Mouse (Mus musculus): ENCODE results near the gene Schip1. TPM values are rescaled to one million over a fixed set of nuclear protein-coding genes. Genes with fewer than 3 reads are reported as not detected.
"Not testable (repeated sequence)": the region's sequence is repeated elsewhere in the genome, so short reads cannot be mapped to it uniquely, and the experiment has no call there.

Gene Schip1
- polyA plus RNA-seq, 1 experiment from 2014 or later: 76.4 TPM

DNA sequence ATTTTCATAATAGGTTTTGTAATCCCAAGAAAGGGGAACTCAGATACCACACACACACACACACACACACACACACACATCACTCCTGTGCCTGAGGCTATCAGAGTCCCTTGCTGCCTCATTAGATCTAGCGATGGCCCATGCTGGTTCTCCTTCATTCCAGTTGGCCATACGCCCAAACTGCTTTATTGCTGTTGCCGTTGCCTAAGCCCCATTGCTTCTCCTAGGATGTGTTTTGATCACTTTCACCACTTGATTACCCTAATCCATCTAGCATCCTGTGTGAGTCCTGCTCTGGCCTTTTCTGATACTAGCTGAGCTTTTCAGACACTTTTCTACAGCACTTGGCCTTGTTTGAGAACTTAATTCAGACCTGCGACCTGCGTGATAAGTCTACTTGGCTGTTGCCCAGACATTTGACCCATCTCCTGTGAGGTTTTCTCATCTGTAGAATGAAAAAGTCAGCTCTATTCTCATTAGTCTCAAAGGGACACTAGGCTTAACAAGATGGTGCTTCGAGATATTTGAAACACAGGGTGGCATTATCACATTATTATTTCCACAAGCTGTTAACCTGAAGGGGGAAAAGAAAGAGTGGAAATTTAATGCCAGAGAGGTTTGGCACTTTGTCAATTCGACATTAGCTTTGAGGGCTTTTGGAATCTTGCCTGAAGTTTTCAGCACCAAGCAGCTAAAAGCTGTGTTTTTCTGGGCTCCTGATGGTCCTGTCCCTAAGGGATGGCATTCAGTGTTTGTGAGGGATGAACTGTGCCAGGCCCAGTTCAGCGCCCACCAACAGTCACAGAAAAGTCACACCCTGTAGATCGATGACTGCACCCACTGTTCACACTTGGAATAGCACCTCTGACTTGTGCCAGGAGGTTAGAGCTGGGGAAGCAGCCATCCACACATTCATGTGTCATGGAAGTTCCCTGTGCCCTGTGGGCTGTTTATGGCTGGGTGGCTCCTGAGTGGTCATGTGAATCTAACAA, 7.1 kb downstream of the Schip1 start:
- Histone ChIP-seq H3K27ac (ENCODE audit: poor library complexity, severe bottlenecking) (no peak overlapping the region), H3K4me2 (no peak overlapping the region), H3K27me3 (replicated peaks) (no peaks in the 10 kb centered on the region), H3K36me3 (no peaks in the 10 kb centered on the region), H3K9ac (no peak overlapping the region), H3K4me1 (replicated peaks) (no peaks in the 10 kb centered on the region), H3K4me3 (no peak overlapping the region), H3K9me3 (replicated peaks) (no peaks in the 10 kb centered on the region)
- no peak for ATAC-seq (ENCODE audit: insufficient number of reproducible peaks, low FRiP score)
- WGBS: 59% methylated on average over 9 of the region's 9 CpGs

GRCm38 (mm10) chr3:68077406-68077805, 12.8 kb downstream of the Schip1 start:
- H3K9me3 ChIP-seq (replicated peaks): no peaks in the 10 kb centered on the region
- no peaks in the 10 kb centered on the region for H3K27me3 ChIP-seq (replicated peaks)
- no peaks in the 10 kb centered on the region for H3K4me1 ChIP-seq (replicated peaks)
- H3K9ac ChIP-seq: no peak overlapping the region
- H3K4me2 ChIP-seq: no peak overlapping the region
- no peaks in the 10 kb centered on the region for H3K36me3 ChIP-seq
- no peak for ATAC-seq (ENCODE audit: insufficient number of reproducible peaks, low FRiP score)
- 60% methylated on average over 4 of the region's 4 CpGs for WGBS
- H3K27ac ChIP-seq (ENCODE audit: poor library complexity, severe bottlenecking): no peak overlapping the region
- H3K4me3 ChIP-seq: no peak overlapping the region

DNA sequence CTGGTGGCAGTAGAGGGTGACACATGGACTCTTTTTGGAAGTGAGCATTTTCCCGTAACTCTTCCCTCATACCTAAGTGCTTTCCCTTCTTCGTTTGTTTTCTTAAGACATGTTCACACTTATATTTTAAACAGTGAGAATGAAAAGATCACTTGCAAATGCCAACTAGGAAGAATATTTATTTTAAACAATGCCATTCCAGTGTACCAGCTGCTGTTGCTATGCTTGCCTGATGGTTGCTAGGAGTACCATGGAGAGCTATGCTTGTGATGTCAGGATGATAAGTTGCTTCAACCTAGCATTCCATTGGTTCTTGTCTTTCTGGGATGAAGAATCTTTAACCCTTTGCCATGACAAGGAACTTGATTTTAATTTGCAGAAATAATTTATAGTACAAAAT, 20.4 kb downstream of the Schip1 start:
- no peak for ATAC-seq (ENCODE audit: insufficient number of reproducible peaks, low FRiP score)
- H3K36me3 ChIP-seq: no peaks in the 10 kb centered on the region
- no peaks in the 10 kb centered on the region for H3K9me3 ChIP-seq (replicated peaks)
- no peak overlapping the region for H3K4me3 ChIP-seq
- H3K27me3 ChIP-seq (replicated peaks): no peaks in the 10 kb centered on the region
- no peaks in the 10 kb centered on the region for H3K4me1 ChIP-seq (replicated peaks)
- H3K4me2 ChIP-seq: no peak overlapping the region
- 91% methylated on average over 2 of the region's 2 CpGs for WGBS
- H3K27ac ChIP-seq (ENCODE audit: poor library complexity, severe bottlenecking): no peak overlapping the region
- no peak overlapping the region for H3K9ac ChIP-seq

GRCm38 (mm10) chr3:68092108-68092507, 27.5 kb downstream of the Schip1 start:
- Histone ChIP-seq H3K4me2 (no peak overlapping the region), H3K27ac (ENCODE audit: poor library complexity, severe bottlenecking) (no peak overlapping the region), H3K4me1 (replicated peaks) (no peaks in the 10 kb centered on the region), H3K9ac (no peak overlapping the region), H3K27me3 (replicated peaks) (no peaks in the 10 kb centered on the region), H3K36me3 (no peaks in the 10 kb centered on the region), H3K4me3 (no peak overlapping the region), H3K9me3 (replicated peaks) (no peaks in the 10 kb centered on the region)
- WGBS: 77% methylated on average over 4 of the region's 4 CpGs
- ATAC-seq (ENCODE audit: insufficient number of reproducible peaks, low FRiP score): no peak

DNA sequence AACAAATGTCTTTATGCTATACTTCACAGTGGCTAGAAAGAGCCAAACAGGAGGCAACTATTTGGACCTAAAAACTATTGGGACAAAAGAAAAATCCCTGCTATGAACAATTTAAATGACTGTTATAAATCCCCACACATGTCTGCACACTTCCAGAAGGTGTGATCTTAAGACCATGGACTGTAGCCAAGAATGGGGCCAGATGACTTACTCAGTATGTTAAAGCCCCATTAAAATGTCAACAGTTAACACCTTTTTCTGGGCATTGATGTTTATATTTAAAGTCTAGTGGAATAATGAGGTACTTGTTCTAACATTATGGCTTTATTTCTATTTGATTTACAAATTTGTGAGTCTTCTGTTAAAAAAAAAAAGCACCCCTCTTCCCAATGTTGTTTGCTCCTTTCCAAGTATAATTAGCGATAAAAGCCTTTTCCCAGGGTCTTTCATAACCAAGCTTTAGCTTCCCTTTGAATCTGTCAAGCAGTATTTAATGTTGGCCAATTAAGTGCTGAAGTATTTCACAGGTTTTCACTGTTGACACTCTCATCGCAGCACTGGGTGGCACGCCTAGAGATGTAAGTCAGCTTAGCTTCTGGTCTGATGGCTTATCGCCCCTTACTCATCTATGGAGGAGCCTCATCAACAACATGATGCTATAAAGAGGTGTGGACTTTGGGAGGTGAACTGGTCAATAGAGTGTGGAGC, 32.3 kb downstream of the Schip1 start:
- H3K9ac ChIP-seq: no peak overlapping the region
- no peak overlapping the region for H3K4me3 ChIP-seq
- no peak for ATAC-seq (ENCODE audit: insufficient number of reproducible peaks, low FRiP score)
- H3K27ac ChIP-seq (ENCODE audit: poor library complexity, severe bottlenecking): no peak overlapping the region
- H3K27me3 ChIP-seq (replicated peaks): no peaks in the 10 kb centered on the region
- WGBS: 80% methylated on average over 4 of the region's 4 CpGs
- no peak overlapping the region for H3K4me2 ChIP-seq
- no peaks in the 10 kb centered on the region for H3K9me3 ChIP-seq (replicated peaks)
- H3K4me1 ChIP-seq (replicated peaks): no peaks in the 10 kb centered on the region
- no peaks in the 10 kb centered on the region for H3K36me3 ChIP-seq

GRCm38 (mm10) chr3:68099561-68099960, 35.0 kb downstream of the Schip1 start:
- H3K36me3 ChIP-seq; H3K9ac ChIP-seq; H3K27me3 ChIP-seq (replicated peaks); H3K4me2 ChIP-seq; ATAC-seq (ENCODE audit: insufficient number of reproducible peaks, low FRiP score); H3K4me1 ChIP-seq (replicated peaks); H3K4me3 ChIP-seq; H3K27ac ChIP-seq (ENCODE audit: poor library complexity, severe bottlenecking); H3K9me3 ChIP-seq (replicated peaks): not testable (repeated sequence)
- 80% methylated on average over 6 of the region's 6 CpGs for WGBS

GRCm38 (mm10) chr3:68101343-68101742, 36.7 kb downstream of the Schip1 start:
- no peak for ATAC-seq (ENCODE audit: insufficient number of reproducible peaks, low FRiP score)
- WGBS: 62% methylated on average over 4 of the region's 4 CpGs

GRCm38 (mm10) chr3:68105081-68105685, 40.6 kb downstream of the Schip1 start:
- Histone ChIP-seq H3K4me3 (no peak overlapping the region), H3K9ac (no peak overlapping the region), H3K27me3 (replicated peaks) (no peaks in the 10 kb centered on the region), H3K36me3 (no peaks in the 10 kb centered on the region), H3K4me1 (replicated peaks) (no peaks in the 10 kb centered on the region), H3K4me2 (no peak overlapping the region), H3K9me3 (replicated peaks) (no peaks in the 10 kb centered on the region), H3K27ac (ENCODE audit: poor library complexity, severe bottlenecking) (no peak overlapping the region)
- WGBS: 77% methylated on average over 2 of the region's 2 CpGs
- no peak for ATAC-seq (ENCODE audit: insufficient number of reproducible peaks, low FRiP score)

More at GRCm38 (mm10) chr3:68101343-68101742, 36.7 kb downstream of the Schip1 start:
- Histone ChIP-seq H3K9me3 (replicated peaks) (no peaks in the 10 kb centered on the region), H3K4me2 (no peak overlapping the region), H3K36me3 (no peaks in the 10 kb centered on the region), H3K4me3 (no peak overlapping the region), H3K4me1 (replicated peaks) (no peaks in the 10 kb centered on the region), H3K27me3 (replicated peaks) (no peaks in the 10 kb centered on the region), H3K27ac (ENCODE audit: poor library complexity, severe bottlenecking) (no peak overlapping the region), H3K9ac (no peak overlapping the region)

GRCm38 (mm10) chr3:68121338-68121737, 56.7 kb downstream of the Schip1 start:
- H3K4me2 ChIP-seq: no peak overlapping the region
- no peaks in the 10 kb centered on the region for H3K9me3 ChIP-seq (replicated peaks)
- peak overlapping the region; percentile 18; the same call in 1 of the 2 replicates for H3K27ac ChIP-seq (ENCODE audit: poor library complexity, severe bottlenecking)
- H3K4me1 ChIP-seq (replicated peaks): peaks cover 8% of the 10 kb centered on the region
- no peaks in the 10 kb centered on the region for H3K36me3 ChIP-seq
- peak; percentile 61; the same call in 1 of the 2 replicates for ATAC-seq (ENCODE audit: insufficient number of reproducible peaks, low FRiP score)
- no peak overlapping the region for H3K4me3 ChIP-seq
- 19% methylated on average over 5 of the region's 5 CpGs for WGBS
- no peaks in the 10 kb centered on the region for H3K27me3 ChIP-seq (replicated peaks)
- H3K9ac ChIP-seq: no peak overlapping the region

DNA sequence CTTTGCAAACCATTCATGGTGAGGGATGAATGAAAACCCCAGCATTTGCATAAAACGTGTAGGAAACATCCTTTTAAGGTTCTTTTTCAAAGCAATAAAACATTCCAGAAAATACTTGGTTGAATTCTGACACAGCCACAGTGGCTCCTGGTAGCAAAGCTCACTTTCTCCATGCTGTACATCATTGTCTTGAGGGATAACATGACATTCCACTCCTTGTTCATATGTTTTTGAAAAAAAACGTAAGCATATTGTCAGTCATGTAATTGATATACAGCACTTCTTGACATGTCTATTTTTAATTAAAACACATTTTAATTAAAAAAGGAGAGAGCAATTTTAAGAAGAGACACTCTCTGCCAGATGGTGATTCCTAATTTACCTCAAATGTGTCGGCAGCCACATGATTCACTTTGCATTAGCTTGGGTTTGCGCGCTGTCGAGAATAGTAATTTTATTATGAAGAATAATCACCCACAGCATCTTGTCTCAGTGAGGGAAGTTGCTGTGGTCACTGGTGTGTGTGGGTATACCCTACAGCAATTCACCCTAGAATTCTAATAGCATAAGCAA, 61.8 kb downstream of the Schip1 start:
- no peak overlapping the region for H3K9ac ChIP-seq
- no peaks in the 10 kb centered on the region for H3K27me3 ChIP-seq (replicated peaks)
- WGBS: 71% methylated on average over 6 of the region's 6 CpGs
- H3K27ac ChIP-seq (ENCODE audit: poor library complexity, severe bottlenecking): no peak overlapping the region
- peaks cover 6% of the 10 kb centered on the region for H3K4me1 ChIP-seq (replicated peaks)
- no peak overlapping the region for H3K4me2 ChIP-seq
- no peaks in the 10 kb centered on the region for H3K36me3 ChIP-seq
- no peak overlapping the region for H3K4me3 ChIP-seq
- ATAC-seq (ENCODE audit: insufficient number of reproducible peaks, low FRiP score): no peak
- no peaks in the 10 kb centered on the region for H3K9me3 ChIP-seq (replicated peaks)

GRCm38 (mm10) chr3:68130386-68130785, 65.8 kb downstream of the Schip1 start:
- Histone ChIP-seq H3K4me3 (no peak overlapping the region), H3K9ac (no peak overlapping the region), H3K27ac (ENCODE audit: poor library complexity, severe bottlenecking) (no peak overlapping the region), H3K9me3 (replicated peaks) (no peaks in the 10 kb centered on the region), H3K4me1 (replicated peaks) (no peaks in the 10 kb centered on the region), H3K4me2 (no peak overlapping the region), H3K36me3 (no peaks in the 10 kb centered on the region), H3K27me3 (replicated peaks) (no peaks in the 10 kb centered on the region)
- no peak for ATAC-seq (ENCODE audit: insufficient number of reproducible peaks, low FRiP score)
- 76% methylated on average over 1 of the region's 1 CpGs for WGBS

Measured in heart, embryonic 12.5 days (tissue).